ENCODE assay signal across 20 mouse cellular contexts in genomic region chr15:40280551-40280950, GRCm38 (mm10).
DNase-seq lines count a peak whose midpoint lies in the region; ATAC-seq lines count a peak whose summit lies in the region.
"Had no signal": no experiment of that assay in that cellular context is flagged by ENCODE, and none has a peak within 500 bp of the region (broad histone marks: within the 10 kb centered on the region; RNA-seq: fewer than 3 reads in every experiment).

No protein-coding gene starts in this region.

- H3K36me3 ChIP-seq in forebrain, embryonic 15.5 days, result no peaks in the 10 kb centered on the region
- H3K36me3 ChIP-seq in forebrain, embryonic 12.5 days (replicated peaks), result no peaks in the 10 kb centered on the region
- no peaks in the 10 kb centered on the region for H3K36me3 ChIP-seq in forebrain, embryonic 16.5 days (ENCODE audit: control insufficient read depth, insufficient read depth)
- H3K36me3 ChIP-seq: heart, embryonic 15.5 days; hindbrain, embryonic 15.5 days; midbrain, embryonic 12.5 days; neural tube, embryonic 12.5 days had no signal

- peak; percentile 76 for ATAC-seq in forebrain, embryonic 15.5 days (replicated peaks)
- ATAC-seq in forebrain, embryonic 12.5 days (ENCODE audit: low FRiP score), result no peak
- peak; percentile 76 for ATAC-seq in forebrain, embryonic 16.5 days
- ATAC-seq: intestine, postnatal 0 days; liver, postnatal 0 days had no signal

- no peak overlapping the region for H3K4me3 ChIP-seq in forebrain, embryonic 15.5 days
- no peak overlapping the region for H3K4me3 ChIP-seq in forebrain, embryonic 12.5 days (replicated peaks)
- H3K4me3 ChIP-seq in forebrain, embryonic 16.5 days (replicated peaks; ENCODE audit: low read length), result no peak overlapping the region
- H3K4me3 ChIP-seq: heart, adult 2 months; heart, embryonic 15.5 days; hindbrain, embryonic 15.5 days; midbrain, embryonic 12.5 days; neural tube, embryonic 12.5 days had no signal

- H3K27me3 ChIP-seq in forebrain, embryonic 15.5 days, result no peaks in the 10 kb centered on the region
- no peaks in the 10 kb centered on the region for H3K27me3 ChIP-seq in forebrain, embryonic 12.5 days
- H3K27me3 ChIP-seq in forebrain, embryonic 16.5 days (replicated peaks; ENCODE audit: control insufficient read depth, insufficient read depth, low read length), result no peaks in the 10 kb centered on the region
- H3K27me3 ChIP-seq: heart, embryonic 15.5 days; hindbrain, embryonic 15.5 days; midbrain, embryonic 12.5 days; neural tube, embryonic 12.5 days had no signal

- H3K27ac ChIP-seq in forebrain, embryonic 15.5 days (replicated peaks), result peak overlapping the region; percentile 70
- no peak overlapping the region for H3K27ac ChIP-seq in forebrain, embryonic 12.5 days
- peak overlapping the region; percentile 69 for H3K27ac ChIP-seq in forebrain, embryonic 16.5 days (ENCODE audit: low read length)
- H3K27ac ChIP-seq: heart, adult 2 months; heart, embryonic 15.5 days; hindbrain, embryonic 15.5 days; kidney, postnatal 0 days; midbrain, embryonic 12.5 days; neural tube, embryonic 12.5 days had no signal

- no peak overlapping the region for H3K4me2 ChIP-seq in forebrain, embryonic 15.5 days (replicated peaks)
- no peak overlapping the region for H3K4me2 ChIP-seq in forebrain, embryonic 12.5 days
- H3K4me2 ChIP-seq in forebrain, embryonic 16.5 days (ENCODE audit: low read length), result no peak overlapping the region
- H3K4me2 ChIP-seq: heart, embryonic 15.5 days; hindbrain, embryonic 15.5 days; midbrain, embryonic 12.5 days; neural tube, embryonic 12.5 days had no signal

- H3K4me1 ChIP-seq in forebrain, embryonic 15.5 days, result peaks cover 3% of the 10 kb centered on the region; the same call in 1 of the 2 replicates
- no peaks in the 10 kb centered on the region for H3K4me1 ChIP-seq in forebrain, embryonic 12.5 days
- H3K4me1 ChIP-seq in forebrain, embryonic 16.5 days (replicated peaks; ENCODE audit: control insufficient read depth, insufficient read depth, low read length), result peaks cover 4% of the 10 kb centered on the region; the same call in 1 of the 2 replicates
- H3K4me1 ChIP-seq: heart, embryonic 15.5 days; hindbrain, embryonic 15.5 days; midbrain, embryonic 12.5 days; neural tube, embryonic 12.5 days had no signal

- H3K9ac ChIP-seq in forebrain, embryonic 15.5 days (replicated peaks), result no peak overlapping the region
- H3K9ac ChIP-seq in forebrain, embryonic 12.5 days, result no peak overlapping the region
- no peak overlapping the region for H3K9ac ChIP-seq in forebrain, embryonic 16.5 days (replicated peaks; ENCODE audit: low read depth, low read length)
- H3K9ac ChIP-seq: heart, embryonic 15.5 days; hindbrain, embryonic 15.5 days; liver, postnatal 0 days; midbrain, embryonic 12.5 days; neural tube, embryonic 12.5 days had no signal

- H3K9me3 ChIP-seq in forebrain, embryonic 15.5 days, result no peaks in the 10 kb centered on the region
- H3K9me3 ChIP-seq in forebrain, embryonic 12.5 days, result no peaks in the 10 kb centered on the region
- no peaks in the 10 kb centered on the region for H3K9me3 ChIP-seq in forebrain, embryonic 16.5 days (ENCODE audit: control insufficient read depth, low read length)
- H3K9me3 ChIP-seq: heart, embryonic 15.5 days; hindbrain, embryonic 15.5 days; midbrain, embryonic 12.5 days; neural tube, embryonic 12.5 days had no signal

- DNase-seq in layer of hippocampus, adult 8-10 months (ENCODE audit: low spot score in 2 of 2), result peak; percentile 27 to 31
- DNase-seq in telencephalon, adult 2 months (ENCODE audit: low read depth, low spot score), result peak; percentile 12
- no peak for DNase-seq in spleen, postnatal 4 days (ENCODE audit: low spot score in 2 of 2)
- no peak for DNase-seq in frontal cortex, adult 2 months (ENCODE audit: extremely low spot score in 1 of 2, low spot score in 1 of 2)
- DNase-seq: cerebellum, postnatal 25 days; embryo, embryonic 11 days; heart, adult 2 months; heart, postnatal 4 days; liver, postnatal 0 days; lung, postnatal 10 days; spleen, adult 18-20 months had no signal

Comparison
In these comparisons a context has a peak if more than half of its experiments do, and no peak if none do; other contexts are left out.
1. DNase-seq: peak in layer of hippocampus, adult 8-10 months (2 of 2) and telencephalon, adult 2 months (single experiment); none in spleen, postnatal 4 days (0 of 2) and frontal cortex, adult 2 months (0 of 2).